Mouse (Mus musculus): ENCODE data around the gene Cdk9. TPM values are rescaled to one million over a fixed set of nuclear protein-coding genes. Genes with fewer than 3 reads are reported as not detected.
A peak's percentile ranks its signal among the peaks of the same experiment; 100 is the strongest.

Cdk9 gene
- polyA plus RNA-seq, 1 experiment from 2014 or later, result 63.6 TPM

GRCm38 (mm10) chr2:32680051-32680451, 32.8 kb downstream of the Cdk9 start:
- Histone ChIP-seq H3K36me3 (ENCODE audit: control insufficient read depth, insufficient read depth, low read length) (peaks cover 11% of the 10 kb centered on the region; the same call in 1 of the 2 replicates), H3K27me3 (replicated peaks; ENCODE audit: control insufficient read depth, insufficient read depth, low read length) (no peaks in the 10 kb centered on the region), H3K27ac (ENCODE audit: low read depth, low read length) (no peak overlapping the region; the same call in 1 of the 2 replicates), H3K4me3 (ENCODE audit: low read length) (no peak overlapping the region), H3K4me2 (ENCODE audit: low read length) (no peak overlapping the region), H3K9ac (ENCODE audit: low read depth, low read length) (peak overlapping the region; percentile 39; the same call in 1 of the 2 replicates), H3K9me3 (ENCODE audit: control insufficient read depth, low read length) (no peaks in the 10 kb centered on the region), H3K4me1 (ENCODE audit: control insufficient read depth, insufficient read depth, low read depth, low read length) (peaks cover 4% of the 10 kb centered on the region)
- peak; percentile 35; the same call in 1 of the 2 replicates for ATAC-seq
- 36% methylated on average over 7 of the region's 7 CpGs for WGBS

GRCm38 (mm10) chr2:32677683-32678082, 35.2 kb downstream of the Cdk9 start:
- no peak overlapping the region for H3K4me2 ChIP-seq (ENCODE audit: low read length)
- H3K36me3 ChIP-seq (ENCODE audit: control insufficient read depth, insufficient read depth, low read length), result peaks cover 4% of the 10 kb centered on the region; the same call in 1 of the 2 replicates
- H3K9me3 ChIP-seq (ENCODE audit: control insufficient read depth, low read length), result no peaks in the 10 kb centered on the region
- WGBS, result 95% methylated on average over 7 of the region's 7 CpGs
- no peaks in the 10 kb centered on the region for H3K27me3 ChIP-seq (replicated peaks; ENCODE audit: control insufficient read depth, insufficient read depth, low read length)
- no peak overlapping the region for H3K9ac ChIP-seq (ENCODE audit: low read depth, low read length)
- H3K4me3 ChIP-seq (ENCODE audit: low read length), result no peak overlapping the region
- no peak for ATAC-seq
- no peak overlapping the region for H3K27ac ChIP-seq (ENCODE audit: low read depth, low read length)
- peaks cover 4% of the 10 kb centered on the region for H3K4me1 ChIP-seq (ENCODE audit: control insufficient read depth, insufficient read depth, low read depth, low read length)

- H3K9ac ChIP-seq (ENCODE audit: low read depth, low read length), result no peak overlapping the region
- no peak for ATAC-seq
- H3K9me3 ChIP-seq (ENCODE audit: control insufficient read depth, low read length), result no peaks in the 10 kb centered on the region
- WGBS, result 88% methylated on average over 3 of the region's 3 CpGs
- peaks cover 4% of the 10 kb centered on the region for H3K4me1 ChIP-seq (ENCODE audit: control insufficient read depth, insufficient read depth, low read depth, low read length)
- no peak overlapping the region for H3K27ac ChIP-seq (ENCODE audit: low read depth, low read length)
- H3K4me2 ChIP-seq (ENCODE audit: low read length), result no peak overlapping the region
- H3K36me3 ChIP-seq (ENCODE audit: control insufficient read depth, insufficient read depth, low read length), result no peaks in the 10 kb centered on the region
- H3K27me3 ChIP-seq (replicated peaks; ENCODE audit: control insufficient read depth, insufficient read depth, low read length), result no peaks in the 10 kb centered on the region
- H3K4me3 ChIP-seq (ENCODE audit: low read length), result no peak overlapping the region
Measured at GRCm38 (mm10) chr2:32676821-32677220, 36.1 kb downstream of the Cdk9 start.

GRCm38 (mm10) chr2:32673176-32673917, 39.5 kb downstream of the Cdk9 start:
- Histone ChIP-seq H3K4me3 (ENCODE audit: low read length) (no peak overlapping the region), H3K27me3 (replicated peaks; ENCODE audit: control insufficient read depth, insufficient read depth, low read length) (no peaks in the 10 kb centered on the region), H3K4me1 (ENCODE audit: control insufficient read depth, insufficient read depth, low read depth, low read length) (no peaks in the 10 kb centered on the region), H3K9ac (ENCODE audit: low read depth, low read length) (no peak overlapping the region), H3K9me3 (ENCODE audit: control insufficient read depth, low read length) (no peaks in the 10 kb centered on the region), H3K27ac (ENCODE audit: low read depth, low read length) (no peak overlapping the region), H3K36me3 (ENCODE audit: control insufficient read depth, insufficient read depth, low read length) (no peaks in the 10 kb centered on the region), H3K4me2 (ENCODE audit: low read length) (no peak overlapping the region)
- WGBS, result 88% methylated on average over 16 of the region's 16 CpGs
- ATAC-seq, result no peak

- Histone ChIP-seq H3K4me2 (ENCODE audit: low read length) (no peak overlapping the region), H3K27ac (ENCODE audit: low read depth, low read length) (no peak overlapping the region), H3K27me3 (replicated peaks; ENCODE audit: control insufficient read depth, insufficient read depth, low read length) (no peaks in the 10 kb centered on the region), H3K36me3 (ENCODE audit: control insufficient read depth, insufficient read depth, low read length) (no peaks in the 10 kb centered on the region), H3K9me3 (ENCODE audit: control insufficient read depth, low read length) (no peaks in the 10 kb centered on the region), H3K9ac (ENCODE audit: low read depth, low read length) (no peak overlapping the region), H3K4me3 (ENCODE audit: low read length) (no peak overlapping the region), H3K4me1 (ENCODE audit: control insufficient read depth, insufficient read depth, low read depth, low read length) (no peaks in the 10 kb centered on the region)
- 65% methylated on average over 9 of the region's 9 CpGs for WGBS
- no peak for ATAC-seq
Measured at GRCm38 (mm10) chr2:32671907-32672595, 40.8 kb downstream of the Cdk9 start.

- ATAC-seq, result no peak
- no peak overlapping the region for H3K4me3 ChIP-seq (ENCODE audit: low read length)
- H3K4me2 ChIP-seq (ENCODE audit: low read length), result no peak overlapping the region
- no peak overlapping the region for H3K27ac ChIP-seq (ENCODE audit: low read depth, low read length)
- H3K9ac ChIP-seq (ENCODE audit: low read depth, low read length), result no peak overlapping the region
- H3K4me1 ChIP-seq (ENCODE audit: control insufficient read depth, insufficient read depth, low read depth, low read length), result no peaks in the 10 kb centered on the region
- WGBS, result 89% methylated on average over 9 of the region's 9 CpGs
- H3K36me3 ChIP-seq (ENCODE audit: control insufficient read depth, insufficient read depth, low read length), result no peaks in the 10 kb centered on the region
- no peaks in the 10 kb centered on the region for H3K9me3 ChIP-seq (ENCODE audit: control insufficient read depth, low read length)
- H3K27me3 ChIP-seq (replicated peaks; ENCODE audit: control insufficient read depth, insufficient read depth, low read length), result no peaks in the 10 kb centered on the region
Measured at GRCm38 (mm10) chr2:32671147-32671546, 41.7 kb downstream of the Cdk9 start.

- no peak overlapping the region for H3K9ac ChIP-seq (ENCODE audit: low read depth, low read length)
- H3K4me1 ChIP-seq (ENCODE audit: control insufficient read depth, insufficient read depth, low read depth, low read length), result no peaks in the 10 kb centered on the region; the same call in 1 of the 2 replicates
- 82% methylated on average over 3 of the region's 3 CpGs for WGBS
Measured at GRCm38 (mm10) chr2:32669876-32670275, 43.0 kb downstream of the Cdk9 start.

GRCm38 (mm10) chr2:32668176-32668575, 44.7 kb downstream of the Cdk9 start:
- Histone ChIP-seq H3K9ac (ENCODE audit: low read depth, low read length) (no peak overlapping the region), H3K4me2 (ENCODE audit: low read length) (no peak overlapping the region), H3K36me3 (ENCODE audit: control insufficient read depth, insufficient read depth, low read length) (no peaks in the 10 kb centered on the region), H3K4me1 (ENCODE audit: control insufficient read depth, insufficient read depth, low read depth, low read length) (no peaks in the 10 kb centered on the region; the same call in 1 of the 2 replicates), H3K9me3 (ENCODE audit: control insufficient read depth, low read length) (no peaks in the 10 kb centered on the region), H3K27ac (ENCODE audit: low read depth, low read length) (no peak overlapping the region), H3K27me3 (replicated peaks; ENCODE audit: control insufficient read depth, insufficient read depth, low read length) (no peaks in the 10 kb centered on the region), H3K4me3 (ENCODE audit: low read length) (no peak overlapping the region)
- WGBS, result 66% methylated on average over 7 of the region's 7 CpGs
- no peak for ATAC-seq

More at GRCm38 (mm10) chr2:32669876-32670275, 43.0 kb downstream of the Cdk9 start:
- no peak for ATAC-seq
- Histone ChIP-seq H3K4me3 (ENCODE audit: low read length) (no peak overlapping the region), H3K9me3 (ENCODE audit: control insufficient read depth, low read length) (no peaks in the 10 kb centered on the region), H3K27ac (ENCODE audit: low read depth, low read length) (no peak overlapping the region), H3K4me2 (ENCODE audit: low read length) (no peak overlapping the region), H3K27me3 (replicated peaks; ENCODE audit: control insufficient read depth, insufficient read depth, low read length) (no peaks in the 10 kb centered on the region), H3K36me3 (ENCODE audit: control insufficient read depth, insufficient read depth, low read length) (no peaks in the 10 kb centered on the region)

- WGBS, result 29% methylated on average over 11 of the region's 11 CpGs
- 0 out of 2 replicates have a peak, but pooled peaks have one; percentile 24 for ATAC-seq
- H3K4me2 ChIP-seq (ENCODE audit: low read length), result no peak overlapping the region; the same call in 1 of the 2 replicates
- no peak overlapping the region for H3K9ac ChIP-seq (ENCODE audit: low read depth, low read length)
- H3K9me3 ChIP-seq (ENCODE audit: control insufficient read depth, low read length), result no peaks in the 10 kb centered on the region
- no peaks in the 10 kb centered on the region; the same call in 1 of the 2 replicates for H3K4me1 ChIP-seq (ENCODE audit: control insufficient read depth, insufficient read depth, low read depth, low read length)
- no peaks in the 10 kb centered on the region for H3K27me3 ChIP-seq (replicated peaks; ENCODE audit: control insufficient read depth, insufficient read depth, low read length)
- no peak overlapping the region for H3K27ac ChIP-seq (ENCODE audit: low read depth, low read length)
- no peaks in the 10 kb centered on the region for H3K36me3 ChIP-seq (ENCODE audit: control insufficient read depth, insufficient read depth, low read length)
- no peak overlapping the region for H3K4me3 ChIP-seq (ENCODE audit: low read length)
Measured at GRCm38 (mm10) chr2:32667775-32668174, 45.1 kb downstream of the Cdk9 start.
